Mouse (Mus musculus): ENCODE measurements around the gene Gata3. TPM values are rescaled to one million over a fixed set of nuclear protein-coding genes. Genes with fewer than 3 reads are reported as not detected.

Gata3 gene
- polyA plus RNA-seq, 2 experiments, result 6.9 to 29.4 TPM

GRCm38 (mm10) chr2:9918691-9919471 is 29.0 kb upstream of the Gata3 start:
- no peak overlapping the region for H3K27ac ChIP-seq (replicated peaks; ENCODE audit: low read depth, low read length)
- peaks cover 16% of the 10 kb centered on the region for H3K36me3 ChIP-seq (ENCODE audit: control insufficient read depth, insufficient read depth, low read length)
- H3K9ac ChIP-seq (ENCODE audit: low read depth, low read length, severe bottlenecking), result no peak overlapping the region
- no peaks in the 10 kb centered on the region for H3K4me1 ChIP-seq (ENCODE audit: control insufficient read depth, insufficient read depth, low read length)
- WGBS, result 86% methylated on average over 17 of the region's 17 CpGs
- H3K4me2 ChIP-seq (replicated peaks; ENCODE audit: low read depth, low read length, severe bottlenecking), result no peak overlapping the region
- TF ChIP-seq POLR2A (IDR thresholded peaks at IDR 0.05; ENCODE audit: borderline replicate concordance, extremely low read depth, insufficient read depth, insufficient read length), result no peak
- ATAC-seq (ENCODE audit: low FRiP score, low read depth), result no peak
- H3K4me3 ChIP-seq (replicated peaks; ENCODE audit: low read length), result no peak overlapping the region
- no peaks in the 10 kb centered on the region for H3K27me3 ChIP-seq (ENCODE audit: control insufficient read depth, insufficient read depth, low read length)
- DNase-seq (ENCODE audit: low spot score), result no peak
- no peaks in the 10 kb centered on the region for H3K9me3 ChIP-seq (ENCODE audit: control insufficient read depth, low read length)

DNA sequence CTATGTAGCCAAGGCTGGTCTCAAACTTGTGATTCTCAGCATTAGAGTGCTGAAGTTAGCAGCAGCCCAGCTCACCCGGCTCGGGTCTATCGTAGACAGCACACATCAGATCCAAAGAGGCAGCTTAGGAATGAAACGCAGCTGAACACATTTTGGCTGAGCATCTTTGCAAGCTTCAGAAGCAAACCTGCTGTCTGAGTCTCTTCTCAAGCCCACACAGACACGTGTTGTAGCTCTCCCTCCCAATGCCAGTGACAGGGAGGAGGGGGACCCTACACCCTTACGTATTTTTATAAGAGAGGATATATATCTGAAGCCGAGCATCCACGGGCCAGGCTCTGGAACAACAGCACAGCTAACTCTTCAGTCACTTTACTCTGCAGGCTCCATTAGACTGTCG is 27.8 kb upstream of the Gata3 start:
- ATAC-seq (ENCODE audit: low FRiP score, low read depth), result no peak
- no peak overlapping the region for H3K9ac ChIP-seq (ENCODE audit: low read depth, low read length, severe bottlenecking)
- no peak overlapping the region for H3K4me3 ChIP-seq (replicated peaks; ENCODE audit: low read length)
- no peaks in the 10 kb centered on the region for H3K4me1 ChIP-seq (ENCODE audit: control insufficient read depth, insufficient read depth, low read length)
- H3K36me3 ChIP-seq (ENCODE audit: control insufficient read depth, insufficient read depth, low read length), result peaks cover 16% of the 10 kb centered on the region
- H3K9me3 ChIP-seq (ENCODE audit: control insufficient read depth, low read length), result no peaks in the 10 kb centered on the region
- H3K27ac ChIP-seq (replicated peaks; ENCODE audit: low read depth, low read length), result no peak overlapping the region
- WGBS, result 84% methylated on average over 9 of the region's 9 CpGs
- H3K4me2 ChIP-seq (replicated peaks; ENCODE audit: low read depth, low read length, severe bottlenecking), result no peak overlapping the region
- no peak for DNase-seq (ENCODE audit: low spot score)
- no peak for TF ChIP-seq POLR2A (IDR thresholded peaks at IDR 0.05; ENCODE audit: borderline replicate concordance, extremely low read depth, insufficient read depth, insufficient read length)
- H3K27me3 ChIP-seq (ENCODE audit: control insufficient read depth, insufficient read depth, low read length), result no peaks in the 10 kb centered on the region

DNA sequence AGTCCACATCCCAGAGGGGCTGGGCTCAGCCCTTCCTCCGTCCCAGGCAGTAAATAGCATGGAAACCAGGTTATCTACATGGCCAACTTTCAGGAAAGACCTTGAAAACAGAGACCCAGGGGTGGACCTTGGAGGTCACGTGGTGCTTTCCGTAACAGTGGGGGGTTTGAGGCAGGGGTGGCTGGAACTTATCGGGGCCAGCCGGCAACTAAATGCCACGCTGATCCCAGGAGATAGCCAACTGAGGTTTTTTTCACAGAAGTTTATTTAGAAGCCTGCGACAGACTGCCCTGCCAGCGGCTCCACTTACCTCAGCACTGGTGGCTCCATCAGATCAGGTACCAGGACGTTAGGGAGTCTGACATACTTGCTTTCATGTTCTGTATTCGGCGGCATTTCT is 16.2 kb upstream of the Gata3 start:
- no peak for DNase-seq (ENCODE audit: low spot score)
- ATAC-seq (ENCODE audit: low FRiP score, low read depth), result no peak
- H3K9ac ChIP-seq (ENCODE audit: low read depth, low read length, severe bottlenecking), result 0 out of 2 replicates have a peak overlapping the region, but pooled peaks have one; percentile 21
- H3K4me3 ChIP-seq (replicated peaks; ENCODE audit: low read length), result peak overlapping the region; percentile 2; the same call in 1 of the 2 replicates
- no peaks in the 10 kb centered on the region; the same call in 1 of the 2 replicates for H3K4me1 ChIP-seq (ENCODE audit: control insufficient read depth, insufficient read depth, low read length)
- H3K4me2 ChIP-seq (replicated peaks; ENCODE audit: low read depth, low read length, severe bottlenecking), result peak overlapping the region; percentile 40
- H3K27me3 ChIP-seq (ENCODE audit: control insufficient read depth, insufficient read depth, low read length), result no peaks in the 10 kb centered on the region
- no peaks in the 10 kb centered on the region for H3K9me3 ChIP-seq (ENCODE audit: control insufficient read depth, low read length)
- TF ChIP-seq POLR2A (IDR thresholded peaks at IDR 0.05; ENCODE audit: borderline replicate concordance, extremely low read depth, insufficient read depth, insufficient read length), result no peak
- WGBS, result 6% methylated on average over 11 of the region's 11 CpGs
- no peak overlapping the region for H3K27ac ChIP-seq (replicated peaks; ENCODE audit: low read depth, low read length)
- no peaks in the 10 kb centered on the region for H3K36me3 ChIP-seq (ENCODE audit: control insufficient read depth, insufficient read depth, low read length)

DNA sequence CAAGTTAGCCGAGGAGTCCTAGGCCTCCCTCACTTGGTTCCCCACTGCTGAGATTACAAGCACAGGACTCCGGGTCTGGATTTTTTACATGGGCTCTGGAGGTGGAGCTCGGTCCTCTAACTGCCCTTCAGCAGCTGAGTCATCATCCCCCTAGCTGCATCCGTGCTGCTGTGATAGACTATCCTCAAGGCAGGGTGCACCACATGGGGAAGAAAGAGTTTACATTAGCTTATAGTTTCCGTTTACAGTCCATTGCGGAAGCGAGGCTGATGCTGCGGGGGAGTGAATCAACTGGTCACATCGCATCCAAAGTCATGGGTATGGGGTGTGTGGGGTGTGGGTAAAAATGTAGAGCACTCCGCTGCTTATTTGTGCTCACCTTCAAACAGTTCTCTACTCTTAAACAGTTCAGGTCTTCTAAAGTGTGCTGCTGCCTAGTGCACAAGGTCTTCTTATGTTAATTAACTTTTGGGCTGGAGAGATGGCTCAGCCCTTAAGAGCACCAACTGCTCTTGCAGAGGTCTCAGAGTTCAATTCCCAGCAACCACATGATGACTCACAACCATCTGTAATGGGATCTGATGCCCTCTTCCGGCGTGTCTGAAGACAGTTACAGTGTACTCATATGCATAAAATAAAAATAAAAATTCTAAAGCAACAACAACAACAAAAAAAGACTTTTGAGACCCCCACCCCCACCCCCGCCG is 14.2 kb upstream of the Gata3 start:
- no peaks in the 10 kb centered on the region; the same call in 1 of the 2 replicates for H3K4me1 ChIP-seq (ENCODE audit: control insufficient read depth, insufficient read depth, low read length)
- no peak overlapping the region for H3K27ac ChIP-seq (replicated peaks; ENCODE audit: low read depth, low read length)
- no peaks in the 10 kb centered on the region for H3K36me3 ChIP-seq (ENCODE audit: control insufficient read depth, insufficient read depth, low read length)
- DNase-seq (ENCODE audit: low spot score) (no peak), ATAC-seq (ENCODE audit: low FRiP score, low read depth) (no peak)
- H3K4me3 ChIP-seq (replicated peaks; ENCODE audit: low read length), result no peak overlapping the region
- H3K9ac ChIP-seq (ENCODE audit: low read depth, low read length, severe bottlenecking), result no peak overlapping the region
- H3K4me2 ChIP-seq (replicated peaks; ENCODE audit: low read depth, low read length, severe bottlenecking), result no peak overlapping the region
- no peak for TF ChIP-seq POLR2A (IDR thresholded peaks at IDR 0.05; ENCODE audit: borderline replicate concordance, extremely low read depth, insufficient read depth, insufficient read length)
- peaks cover 9% of the 10 kb centered on the region for H3K27me3 ChIP-seq (ENCODE audit: control insufficient read depth, insufficient read depth, low read length)
- 56% methylated on average over 14 of the region's 14 CpGs for WGBS
- H3K9me3 ChIP-seq (ENCODE audit: control insufficient read depth, low read length), result no peaks in the 10 kb centered on the region

GRCm38 (mm10) chr2:9897846-9898245 is 8.0 kb upstream of the Gata3 start:
- Histone ChIP-seq H3K9me3 (ENCODE audit: control insufficient read depth, low read length) (no peaks in the 10 kb centered on the region), H3K9ac (ENCODE audit: low read depth, low read length, severe bottlenecking) (no peak overlapping the region), H3K4me1 (ENCODE audit: control insufficient read depth, insufficient read depth, low read length) (no peaks in the 10 kb centered on the region), H3K4me2 (replicated peaks; ENCODE audit: low read depth, low read length, severe bottlenecking) (no peak overlapping the region), H3K27me3 (ENCODE audit: control insufficient read depth, insufficient read depth, low read length) (peaks cover 70% of the 10 kb centered on the region), H3K36me3 (ENCODE audit: control insufficient read depth, insufficient read depth, low read length) (no peaks in the 10 kb centered on the region), H3K27ac (replicated peaks; ENCODE audit: low read depth, low read length) (no peak overlapping the region), H3K4me3 (replicated peaks; ENCODE audit: low read length) (no peak overlapping the region)
- WGBS, result 8% methylated on average over 8 of the region's 8 CpGs
- ATAC-seq (ENCODE audit: low FRiP score, low read depth), result no peak
- TF ChIP-seq POLR2A (IDR thresholded peaks at IDR 0.05; ENCODE audit: borderline replicate concordance, extremely low read depth, insufficient read depth, insufficient read length), result no peak
- no peak for DNase-seq (ENCODE audit: low spot score)
